Mouse (Mus musculus) fibroblast of lung, adult 2 months (primary cell): ENCODE measurements around the gene Tbc1d24.
"Not testable (repeated sequence)": the region's sequence is repeated elsewhere in the genome, so short reads cannot be mapped to it uniquely, and the experiment has no call there.

Experiments
- DNase-seq: peaks from one replicate; pipeline ENCODE4 v3.0.0-alpha.2; 2011; ENCODE audit warnings: low read depth

The Tbc1d24 gene

GRCm38 (mm10) chr17:24142897-24143296 is 62.5 kb downstream of the Tbc1d24 start:
- DNase-seq = no peak

- DNase-seq = peak; percentile 96
Measured at GRCm38 (mm10) chr17:24141425-24141920, 63.9 kb downstream of the Tbc1d24 start.

- no peak for DNase-seq
Measured at GRCm38 (mm10) chr17:24140845-24141424, 64.4 kb downstream of the Tbc1d24 start.

- DNase-seq = no peak
Measured at GRCm38 (mm10) chr17:24139968-24140367, 65.4 kb downstream of the Tbc1d24 start.

- DNase-seq = no peak
Measured at GRCm38 (mm10) chr17:24139256-24139655, 66.1 kb downstream of the Tbc1d24 start.

- DNase-seq = no peak
Measured at GRCm38 (mm10) chr17:24137226-24137880, 68.0 kb downstream of the Tbc1d24 start.

GRCm38 (mm10) chr17:24134062-24134461 is 71.3 kb downstream of the Tbc1d24 start:
- DNase-seq = no peak

- not testable (repeated sequence) for DNase-seq
Measured at GRCm38 (mm10) chr17:24132919-24133318, 72.4 kb downstream of the Tbc1d24 start.

GRCm38 (mm10) chr17:24131570-24131969 is 73.8 kb downstream of the Tbc1d24 start:
- DNase-seq = no peak

- not testable (repeated sequence) for DNase-seq
Measured at GRCm38 (mm10) chr17:24129246-24129645, 76.1 kb downstream of the Tbc1d24 start.

GRCm38 (mm10) chr17:24127592-24127991 is 77.8 kb downstream of the Tbc1d24 start:
- DNase-seq = no peak

GRCm38 (mm10) chr17:24126801-24127200 is 78.6 kb downstream of the Tbc1d24 start:
- no peak for DNase-seq
